Mouse (Mus musculus) spleen, adult 2 months (tissue): ENCODE results near the gene Slc22a8. TPM values are rescaled to one million over a fixed set of nuclear protein-coding genes. Genes with fewer than 3 reads are reported as not detected.
A peak's percentile ranks its signal among the peaks of the same experiment; 100 is the strongest.

Experiments used
- DNase-seq, 2 experiments: peaks; one replicate each; pipeline versions ENCODE4 v3.0.0 to v3.0.0-alpha.2; 2012 to 2021; ENCODE audit warnings: low spot score in 2 of 2, low read depth in 1 of 2
- H3K27ac ChIP-seq: fragments of 200-500 bp; 2 replicates; pipeline ENCODE4 v1.5.1; 2012; ENCODE audit warnings: low read length, inconsistent platforms; ENCODE audit not compliant: insufficient read depth
- H3K27me3 ChIP-seq: fragments of 200-500 bp; 2 replicates; pipeline ENCODE4 v1.6.1; 2012; ENCODE audit warnings: mild to moderate bottlenecking, moderate library complexity, low read length, inconsistent platforms; ENCODE audit not compliant: control insufficient read depth, insufficient read depth
- H3K36me3 ChIP-seq: fragments of 200-500 bp; 2 replicates; pipeline ENCODE4 v1.6.1; 2012; ENCODE audit warnings: mild to moderate bottlenecking, low read length, inconsistent platforms; ENCODE audit not compliant: control insufficient read depth, insufficient read depth
- H3K4me1 ChIP-seq: fragments of 200-500 bp; 2 replicates; pipeline ENCODE4 v1.6.1; 2011; ENCODE audit warnings: inconsistent platforms; ENCODE audit not compliant: control insufficient read depth, insufficient read depth, insufficient read length
- H3K4me3 ChIP-seq: fragments of 200-500 bp; 2 replicates; pipeline ENCODE4 v1.5.1; 2011; ENCODE audit warnings: mild to moderate bottlenecking, inconsistent platforms; ENCODE audit not compliant: insufficient read depth, insufficient read length; ENCODE audit errors: extremely low read depth
- CTCF ChIP-seq: fragments of 200-500 bp; IDR thresholded peaks from 2 replicates; pipeline ENCODE4 v1.5.1; 2011; ENCODE audit warnings: mild to moderate bottlenecking, inconsistent platforms; ENCODE audit not compliant: insufficient read depth, insufficient read length, insufficient replicate concordance; ENCODE audit errors: extremely low read depth
- POLR2A ChIP-seq: fragments of 200-500 bp; IDR thresholded peaks from 2 replicates; pipeline ENCODE4 v1.6.1; 2011; ENCODE audit warnings: low read depth, low read length, inconsistent platforms
- WGBS: fragments of 180-500 bp; shearing (Covaris S2); methylation state at CpG from one replicate; pipeline ENCODE4 v1.1.7; 2018; 5-methylcytosine and 5-hydroxymethylcytosine counted together
- polyA plus RNA-seq: library from polyadenylated mRNA; depleted of rRNA; stranded (reverse); fragments of >200 nt; gene quantifications from 2 replicates; pipeline ENCODE4 v1.2.3, GENCODE M21; 2012

Gene Slc22a8
- polyA plus RNA-seq, 1 experiment, result 0.06 TPM

DNA sequence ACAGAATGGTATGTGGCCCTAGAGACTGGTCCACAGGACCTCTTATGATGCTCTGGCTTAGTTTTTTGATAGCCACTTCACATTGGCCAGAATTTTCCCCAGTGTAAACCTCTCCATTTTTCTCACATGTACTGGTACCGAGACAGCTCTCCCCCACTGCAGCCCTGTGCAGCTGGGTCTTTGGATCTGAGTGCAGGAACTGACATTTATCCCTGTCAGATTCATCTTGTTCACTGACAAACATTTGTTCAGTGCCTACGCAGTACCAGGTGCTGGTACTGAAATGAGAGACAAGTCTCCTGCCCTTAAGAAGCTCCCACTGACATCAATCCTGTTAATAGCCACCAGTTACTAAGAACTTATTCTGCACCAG is 12.1 kb upstream of the Slc22a8 start:
- WGBS, result 90% methylated on average over 2 of the region's 2 CpGs

DNA sequence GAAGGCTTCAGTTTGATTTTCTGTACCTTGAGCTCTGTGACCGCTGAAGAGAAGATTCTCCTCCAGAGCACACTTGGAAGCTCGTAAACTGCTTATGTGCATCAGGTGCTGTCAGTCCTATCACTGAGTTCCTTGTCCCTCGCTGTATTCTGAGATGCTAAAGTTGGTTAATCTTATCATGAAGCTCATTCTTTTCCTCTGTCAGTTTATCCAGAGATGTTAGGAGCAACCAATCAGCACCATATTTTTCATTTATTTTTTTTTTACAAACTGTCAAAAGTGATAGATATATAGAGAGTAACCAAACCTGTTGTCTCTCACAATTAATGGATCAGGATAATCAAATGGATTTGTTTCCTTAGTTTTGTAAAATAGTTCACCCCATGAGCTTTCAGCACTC is 5.8 kb upstream of the Slc22a8 start:
- TF ChIP-seq POLR2A (no peak), CTCF (no peak)
- Histone ChIP-seq H3K27me3 (no peaks in the 10 kb centered on the region), H3K27ac (no peak overlapping the region), H3K4me1 (no peaks in the 10 kb centered on the region), H3K36me3 (no peaks in the 10 kb centered on the region), H3K4me3 (no peak overlapping the region)
- WGBS, result 87% methylated on average over 3 of the region's 3 CpGs
- no peak for DNase-seq

More for the DNA sequence above, 12.1 kb upstream of the Slc22a8 start:
- H3K4me3 ChIP-seq, result no peak overlapping the region
- no peak for DNase-seq
- no peaks in the 10 kb centered on the region for H3K27me3 ChIP-seq
- H3K27ac ChIP-seq, result no peak overlapping the region
- H3K36me3 ChIP-seq, result no peaks in the 10 kb centered on the region
- H3K4me1 ChIP-seq, result no peaks in the 10 kb centered on the region; the same call in 1 of the 2 replicates
- no peak for TF ChIP-seq CTCF
- TF ChIP-seq POLR2A, result no peak

DNA sequence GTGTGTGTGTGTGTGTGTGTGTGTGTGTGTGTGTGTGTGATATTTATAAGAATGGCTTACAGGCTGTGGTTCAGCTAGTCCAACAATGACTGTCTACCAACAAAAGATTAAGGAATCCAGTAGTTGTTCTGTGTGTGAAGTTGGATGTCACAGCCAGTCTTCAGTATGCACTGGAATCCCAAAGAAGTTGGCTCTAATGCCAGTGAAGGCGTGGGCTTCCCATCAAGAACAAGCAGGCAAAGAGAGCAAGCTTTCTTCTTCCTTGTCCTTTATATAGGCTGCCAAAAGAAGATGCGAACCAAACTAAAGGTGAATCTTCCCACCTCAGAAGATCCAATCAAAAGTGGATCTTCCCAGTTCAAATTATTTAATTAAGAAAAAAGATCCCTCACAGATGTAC is 5.2 kb upstream of the Slc22a8 start:
- no peak overlapping the region for H3K27ac ChIP-seq
- no peak overlapping the region for H3K4me3 ChIP-seq
- no peak for DNase-seq
- H3K27me3 ChIP-seq, result no peaks in the 10 kb centered on the region
- no peak for TF ChIP-seq CTCF
- TF ChIP-seq POLR2A, result no peak
- no peaks in the 10 kb centered on the region for H3K4me1 ChIP-seq
- WGBS, result 95% methylated on average over 2 of the region's 2 CpGs
- no peaks in the 10 kb centered on the region for H3K36me3 ChIP-seq

DNA sequence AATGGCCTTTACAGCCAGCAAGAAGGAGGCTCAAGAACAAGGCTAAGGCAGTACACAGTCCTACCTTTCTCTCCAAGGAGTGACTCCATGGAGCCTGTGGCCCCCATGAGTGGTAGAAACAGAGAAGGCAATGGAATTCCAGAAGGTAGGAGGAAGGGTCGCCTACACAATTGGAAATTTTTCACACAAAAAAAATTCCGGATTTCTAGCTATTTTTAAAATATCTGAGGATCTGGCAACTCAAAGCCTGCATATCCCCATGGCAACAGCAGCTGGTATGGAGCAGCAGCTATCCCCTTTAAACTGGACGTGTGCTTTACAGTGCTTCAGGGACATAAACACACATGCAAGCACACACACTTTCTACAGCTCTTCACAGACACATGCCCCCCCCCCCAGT is 4.7 kb upstream of the Slc22a8 start:
- WGBS, result 80% methylated on average over 3 of the region's 3 CpGs
- no peak for DNase-seq
- H3K27ac ChIP-seq, result no peak overlapping the region
- no peaks in the 10 kb centered on the region for H3K27me3 ChIP-seq
- no peaks in the 10 kb centered on the region for H3K36me3 ChIP-seq
- H3K4me1 ChIP-seq, result no peaks in the 10 kb centered on the region
- TF ChIP-seq POLR2A (no peak), CTCF (no peak)
- no peak overlapping the region for H3K4me3 ChIP-seq

DNA sequence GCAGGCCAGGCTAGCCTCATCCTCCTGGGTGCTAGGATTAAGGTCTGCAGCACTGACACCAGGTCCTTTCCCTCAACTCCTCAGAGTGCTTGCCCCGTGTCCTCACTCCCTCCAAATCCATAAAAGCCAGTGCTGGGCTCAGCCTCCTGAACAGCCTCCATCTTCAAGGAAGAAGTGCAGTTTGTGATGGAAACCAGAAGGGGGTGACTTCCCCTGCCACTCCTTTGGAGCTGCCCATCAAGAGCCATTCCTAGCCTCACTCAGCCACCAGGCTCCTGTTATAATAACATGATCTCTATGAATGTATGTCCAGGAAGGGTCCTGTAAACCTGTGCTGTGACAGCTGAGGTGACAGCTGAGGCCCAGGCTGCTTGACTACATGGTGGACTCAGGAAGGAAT is 3.7 kb upstream of the Slc22a8 start:
- TF ChIP-seq POLR2A (no peak), CTCF (no peak)
- no peaks in the 10 kb centered on the region for H3K27me3 ChIP-seq
- no peaks in the 10 kb centered on the region for H3K36me3 ChIP-seq
- no peak overlapping the region for H3K4me3 ChIP-seq
- DNase-seq, result no peak
- H3K4me1 ChIP-seq, result peaks cover 7% of the 10 kb centered on the region; the same call in 1 of the 2 replicates
- 73% methylated on average over 1 of the region's 1 CpGs for WGBS
- no peak overlapping the region for H3K27ac ChIP-seq

DNA sequence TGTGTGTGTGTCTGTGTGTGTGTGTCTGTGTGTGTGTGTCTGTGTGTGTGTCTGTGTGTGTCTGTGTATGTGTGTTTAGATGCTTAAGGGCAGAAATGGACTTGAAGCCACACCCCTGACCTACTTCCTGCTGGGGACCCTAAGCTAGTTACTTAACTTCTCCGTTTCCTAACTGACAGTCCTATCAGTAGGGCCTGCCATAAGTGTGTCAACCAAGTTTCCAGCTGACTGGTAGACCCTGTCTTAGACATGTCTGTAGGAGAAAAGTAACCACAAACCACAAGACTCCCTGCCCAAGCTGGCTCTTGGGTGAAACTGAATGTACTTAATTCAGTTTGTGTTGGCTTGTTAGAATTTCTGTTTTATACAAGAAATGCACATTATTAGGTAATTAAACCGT is 1.1 kb downstream of the Slc22a8 start:
- Histone ChIP-seq H3K36me3 (no peaks in the 10 kb centered on the region), H3K4me3 (no peak overlapping the region), H3K27me3 (no peaks in the 10 kb centered on the region), H3K4me1 (peaks cover 16% of the 10 kb centered on the region; the same call in 1 of the 2 replicates), H3K27ac (no peak overlapping the region)
- no peak for TF ChIP-seq CTCF
- TF ChIP-seq POLR2A, result no peak
- DNase-seq, result peak; percentile 20 to 45
- 10% methylated on average over 2 of the region's 2 CpGs for WGBS

DNA sequence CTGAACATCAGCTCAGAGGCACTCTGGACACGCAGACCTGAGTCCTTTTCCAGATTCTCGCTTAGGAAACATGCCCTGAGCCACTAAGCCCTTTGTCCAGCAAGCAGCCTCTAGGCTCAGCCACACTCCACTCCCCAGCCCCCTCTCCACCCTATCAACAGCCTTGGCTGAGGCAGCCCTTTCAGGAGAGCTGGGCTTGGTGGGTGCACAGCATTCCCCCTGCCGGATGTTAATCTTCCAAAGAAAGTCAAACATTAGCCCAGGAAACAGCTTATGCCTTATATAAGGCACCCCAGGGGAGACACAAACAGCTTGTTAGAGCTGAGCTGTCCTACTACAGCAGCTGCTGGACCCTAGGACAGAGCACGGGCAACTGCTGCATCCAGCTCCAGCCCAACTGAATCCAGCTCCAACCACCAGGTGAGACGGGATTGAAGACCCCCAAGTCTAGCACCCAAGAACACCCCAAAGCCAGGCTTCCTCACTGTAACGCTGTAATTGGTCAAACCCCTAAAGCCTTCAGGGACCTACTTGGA is 1.9 kb downstream of the Slc22a8 start:
- DNase-seq, result no peak
- Histone ChIP-seq H3K4me3 (no peak overlapping the region), H3K27me3 (no peaks in the 10 kb centered on the region), H3K4me1 (peaks cover 16% of the 10 kb centered on the region; the same call in 1 of the 2 replicates), H3K27ac (no peak overlapping the region), H3K36me3 (no peaks in the 10 kb centered on the region)
- WGBS, result 67% methylated on average over 6 of the region's 6 CpGs
- TF ChIP-seq POLR2A, result no peak
- no peak for TF ChIP-seq CTCF
